Mouse (Mus musculus) olfactory bulb, adult 2 months (tissue): ENCODE results near the gene Pdcd1lg2.

ENCODE experiments used
- CTCF ChIP-seq: fragments of 200-500 bp; IDR thresholded peaks from 2 replicates; pipeline ENCODE4 v1.5.1; 2012; ENCODE audit warnings: low read depth, mild to moderate bottlenecking, low read length, moderate library complexity; ENCODE audit not compliant: insufficient read depth
- POLR2A ChIP-seq: fragments of 200-500 bp; IDR thresholded peaks from 2 replicates; pipeline ENCODE4 v1.6.1; 2012; ENCODE audit warnings: mild to moderate bottlenecking, low read depth, low read length, moderate library complexity; ENCODE audit not compliant: insufficient read depth

GRCm38 (mm10) chr19:29371284-29372081, 39.2 kb upstream of the Pdcd1lg2 start:
- TF ChIP-seq CTCF (no peak), POLR2A (no peak)
